Mouse (Mus musculus) midbrain, postnatal 0 days (tissue): Measurements from ENCODE around the gene Dzip3. TPM values are rescaled to one million over a fixed set of nuclear protein-coding genes. Genes with fewer than 3 reads are reported as not detected.

ENCODE experiments used
- ATAC-seq: fragments of 200-750 bp; cut with Nextera tagmentation; 2 replicates; pipeline ENCODE4 v1.8.0; 2017; ENCODE audit warnings: moderate number of reproducible peaks, mild to moderate bottlenecking, moderate TSS enrichment, moderate library complexity; ENCODE audit not compliant: low FRiP score
- DNase-seq: peaks from one replicate; pipeline ENCODE4 v3.0.0-alpha.2; 2015; ENCODE audit warnings: low spot score
- H3K27ac ChIP-seq: fragments of 300-500 bp; sonication (generic); 2 replicates; pipeline ENCODE4 v1.5.1; 2014; ENCODE audit warnings: low read depth, mild to moderate bottlenecking, low read length, mixed read lengths
- H3K27me3 ChIP-seq: fragments of 300-500 bp; sonication (generic); 2 replicates; pipeline ENCODE4 v1.6.1; 2014; ENCODE audit warnings: low read length, control low read depth, mixed read lengths; ENCODE audit not compliant: insufficient read depth
- H3K36me3 ChIP-seq: fragments of 300-500 bp; sonication (generic); 2 replicates; pipeline ENCODE4 v1.6.1; 2014; ENCODE audit warnings: low read length, control low read depth, mixed read lengths; ENCODE audit not compliant: insufficient read depth
- H3K4me1 ChIP-seq: fragments of 300-500 bp; sonication (generic); 2 replicates; pipeline ENCODE4 v1.6.1; 2014; ENCODE audit warnings: mild to moderate bottlenecking, control low read depth, antibody characterized with exemption, low read length, mixed read lengths; ENCODE audit not compliant: insufficient read depth
- H3K4me2 ChIP-seq: fragments of 300-500 bp; sonication (generic); 2 replicates; pipeline ENCODE4 v1.6.1; 2014; ENCODE audit warnings: low read depth, mild to moderate bottlenecking, low read length, mixed read lengths; ENCODE audit not compliant: poor library complexity, severe bottlenecking
- H3K4me3 ChIP-seq: fragments of 300-500 bp; sonication (generic); 2 replicates; pipeline ENCODE4 v1.5.1; 2014; ENCODE audit warnings: low read depth, mild to moderate bottlenecking, low read length, moderate library complexity
- H3K9ac ChIP-seq: fragments of 300-500 bp; sonication (generic); replicated peaks from 2 replicates; pipeline ENCODE4 v1.6.1; 2014; ENCODE audit warnings: mild to moderate bottlenecking, low read length, moderate library complexity, mixed read lengths; ENCODE audit not compliant: poor library complexity, severe bottlenecking
- H3K9me3 ChIP-seq: fragments of 300-500 bp; sonication (generic); 2 replicates; pipeline ENCODE4 v1.6.1; 2016; ENCODE audit warnings: low read length, control low read depth
- CTCF ChIP-seq: IDR thresholded peaks from 2 replicates; pipeline ENCODE4 v1.5.1; 2016; ENCODE audit warnings: antibody characterized with exemption, mild to moderate bottlenecking
- WGBS: fragments of 180-500 bp; shearing (Covaris S2); extraction: QIAGEN DNeasy Blood & Tissue Kit; methylation state at CpG from one replicate; pipeline ENCODE4 v1.1.7; 2014; 5-methylcytosine and 5-hydroxymethylcytosine counted together
- polyA plus RNA-seq: library from polyadenylated mRNA; unstranded; fragments of >200 nt; fragmentation: Nextera tagmentation; extraction: Ambion mirVana; gene quantifications from 2 replicates; pipeline ENCODE4 v1.2.1, GENCODE M21; 2015
- total RNA-seq: library from RNA; depleted of rRNA; stranded (reverse); fragments of >200 nt; gene quantifications from 2 replicates; pipeline ENCODE4 v1.2.3, GENCODE M21; 2014; rRNA removed

Gene Dzip3
- total and polyA plus RNA-seq, 2 experiments from 2014 or later, result 53.5 to 109 TPM

- Histone ChIP-seq H3K9ac (no peak overlapping the region), H3K4me2 (no peak overlapping the region), H3K36me3 (no peaks in the 10 kb centered on the region), H3K27me3 (no peaks in the 10 kb centered on the region), H3K4me3 (no peak overlapping the region), H3K4me1 (no peaks in the 10 kb centered on the region), H3K9me3 (no peaks in the 10 kb centered on the region), H3K27ac (no peak overlapping the region)
- 100% methylated on average over 1 of the region's 1 CpGs for WGBS
- DNase-seq (no peak), ATAC-seq (no peak)
- no peak for TF ChIP-seq CTCF
Measured at GRCm38 (mm10) chr16:48911184-48911583, 82.8 kb downstream of the Dzip3 start.

GRCm38 (mm10) chr16:48899868-48900267 is 94.1 kb downstream of the Dzip3 start:
- no peak overlapping the region for H3K4me3 ChIP-seq
- no peak for ATAC-seq
- no peak for TF ChIP-seq CTCF
- 79% methylated on average over 1 of the region's 1 CpGs for WGBS
- no peaks in the 10 kb centered on the region for H3K36me3 ChIP-seq
- no peaks in the 10 kb centered on the region for H3K27me3 ChIP-seq
- H3K9me3 ChIP-seq, result no peaks in the 10 kb centered on the region; the same call in 1 of the 2 replicates
- H3K4me2 ChIP-seq, result no peak overlapping the region
- no peak overlapping the region for H3K27ac ChIP-seq
- no peaks in the 10 kb centered on the region for H3K4me1 ChIP-seq
- H3K9ac ChIP-seq, result no peak overlapping the region
- DNase-seq, result no peak

- H3K27ac ChIP-seq, result no peak overlapping the region
- 57% methylated on average over 2 of the region's 2 CpGs for WGBS
- H3K9me3 ChIP-seq, result no peaks in the 10 kb centered on the region
- no peak overlapping the region for H3K4me2 ChIP-seq
- H3K36me3 ChIP-seq, result no peaks in the 10 kb centered on the region
- no peaks in the 10 kb centered on the region for H3K27me3 ChIP-seq
- DNase-seq (peak; percentile 1), ATAC-seq (no peak)
- no peaks in the 10 kb centered on the region for H3K4me1 ChIP-seq
- H3K9ac ChIP-seq, result no peak overlapping the region
- no peak for TF ChIP-seq CTCF
- no peak overlapping the region for H3K4me3 ChIP-seq
Measured at GRCm38 (mm10) chr16:48890733-48891132, 103.2 kb downstream of the Dzip3 start.

Other genes starting within 250 kb of the Dzip3 start
- 0.11 TPM in 1 of 2 replicates, not detected in the other for gene Trat1, start 222.1 kb downstream of the Dzip3 start, total RNA-seq
- gene Trat1, start 222.1 kb downstream of the Dzip3 start, polyA plus RNA-seq, result 0.18 TPM in 1 of 2 replicates, not detected in the other
- not detected in 2 replicates for gene Retnlb, start 177.3 kb downstream of the Dzip3 start, total RNA-seq
- not detected in 2 replicates for gene Retnlb, start 177.3 kb downstream of the Dzip3 start, polyA plus RNA-seq
- gene Retnla, start 151.6 kb downstream of the Dzip3 start, total RNA-seq, result not detected in 2 replicates
- gene Retnla, start 151.6 kb downstream of the Dzip3 start, polyA plus RNA-seq, result not detected in 2 replicates
- gene Retnlg, start 121.5 kb downstream of the Dzip3 start, total RNA-seq, result not detected in 2 replicates
- 0.72 and 0.85 TPM in 2 replicates for gene Retnlg, start 121.5 kb downstream of the Dzip3 start, polyA plus RNA-seq
- gene Cip2a, start within 50 bp of the Dzip3 start, total RNA-seq, result 2.8 and 6.0 TPM in 2 replicates
- gene Cip2a, start within 50 bp of the Dzip3 start, polyA plus RNA-seq, result 2.2 and 2.5 TPM in 2 replicates
- 0.05 and 0.33 TPM in 2 replicates for gene Myh15, start 63.3 kb upstream of the Dzip3 start, total RNA-seq
- 0.06 and 0.07 TPM in 2 replicates for gene Myh15, start 63.3 kb upstream of the Dzip3 start, polyA plus RNA-seq